Mouse (Mus musculus) intestine, embryonic 16.5 days (tissue): ENCODE results near the gene Scgb2b27. TPM values are rescaled to one million over a fixed set of nuclear protein-coding genes. Genes with fewer than 3 reads are reported as not detected.

Source experiments
- polyA plus RNA-seq: library from polyadenylated mRNA; unstranded; fragments of >200 nt; fragmentation: Nextera tagmentation; extraction: Ambion mirVana; gene quantifications from 2 replicates; pipeline ENCODE4 v1.2.1, GENCODE M21; 2015

Scgb2b27 gene
- polyA plus RNA-seq, 1 experiment from 2014 or later: not detected

Other genes starting within 250 kb of the Scgb2b27 start
- not detected in 2 replicates for gene Scgb2b26, start 68.9 kb downstream of the Scgb2b27 start, polyA plus RNA-seq
- gene Scgb1b27, start 7.5 kb upstream of the Scgb2b27 start, polyA plus RNA-seq: not detected in 2 replicates
- not detected in 2 replicates for gene Scgb1b30, start 81.5 kb upstream of the Scgb2b27 start, polyA plus RNA-seq
- 3.2 and 3.4 TPM in 2 replicates for gene Wtip, start 119.3 kb upstream of the Scgb2b27 start, polyA plus RNA-seq
- gene Uba2, start 155.7 kb upstream of the Scgb2b27 start, polyA plus RNA-seq: 126 and 144 TPM in 2 replicates
- 50.6 and 63.3 TPM in 2 replicates for gene Pdcd2l, start 182.7 kb upstream of the Scgb2b27 start, polyA plus RNA-seq
- gene Gpi1, start 216.4 kb upstream of the Scgb2b27 start, polyA plus RNA-seq: 448 and 487 TPM in 2 replicates
- gene Gm6096, start 237.1 kb upstream of the Scgb2b27 start, polyA plus RNA-seq: not detected in 2 replicates